Mouse (Mus musculus) intestine, embryonic 15.5 days (tissue): Measurements from ENCODE around the gene Rgl1. TPM values are rescaled to one million over a fixed set of nuclear protein-coding genes. Genes with fewer than 3 reads are reported as not detected.
A peak's percentile ranks its signal among the peaks of the same experiment; 100 is the strongest.

Experiments
- ATAC-seq: fragments of 200-750 bp; cut with Nextera tagmentation; 2 replicates; pipeline ENCODE4 v1.8.0; 2017; ENCODE audit warnings: moderate TSS enrichment, moderate library complexity
- H3K27ac ChIP-seq: fragments of 300-500 bp; sonication (generic); 2 replicates; pipeline ENCODE4 v1.5.1; 2015; ENCODE audit warnings: mild to moderate bottlenecking, inconsistent platforms
- H3K27me3 ChIP-seq: fragments of 300-500 bp; sonication (generic); replicated peaks from 2 replicates; pipeline ENCODE4 v1.6.1; 2015; ENCODE audit warnings: inconsistent platforms
- H3K36me3 ChIP-seq: fragments of 300-500 bp; sonication (generic); 2 replicates; pipeline ENCODE4 v1.6.1; 2015; ENCODE audit warnings: inconsistent platforms
- H3K4me1 ChIP-seq: fragments of 300-500 bp; sonication (generic); replicated peaks from 2 replicates; pipeline ENCODE4 v1.6.1; 2015; ENCODE audit warnings: inconsistent platforms
- H3K4me2 ChIP-seq: fragments of 300-500 bp; sonication (generic); replicated peaks from 2 replicates; pipeline ENCODE4 v1.6.1; 2015; ENCODE audit warnings: mild to moderate bottlenecking, inconsistent platforms
- H3K4me3 ChIP-seq: fragments of 300-500 bp; sonication (generic); replicated peaks from 2 replicates; pipeline ENCODE4 v1.5.1; 2015; ENCODE audit warnings: inconsistent platforms
- H3K9ac ChIP-seq: fragments of 300-500 bp; sonication (generic); 2 replicates; pipeline ENCODE4 v1.6.1; 2015; ENCODE audit warnings: inconsistent platforms
- H3K9me3 ChIP-seq: fragments of 300-500 bp; sonication (generic); 2 replicates; pipeline ENCODE4 v1.6.1; 2016; ENCODE audit warnings: inconsistent platforms
- WGBS: fragments of 180-500 bp; shearing (Covaris S2); methylation state at CpG from one replicate; pipeline ENCODE4 v1.1.7; 2015; 5-methylcytosine and 5-hydroxymethylcytosine counted together
- polyA plus RNA-seq: library from polyadenylated mRNA; unstranded; fragments of >200 nt; fragmentation: Nextera tagmentation; extraction: Ambion mirVana; gene quantifications from 2 replicates; pipeline ENCODE4 v1.2.1, GENCODE M21; 2015

Gene Rgl1
- polyA plus RNA-seq, 1 experiment from 2014 or later = 44.8 TPM

DNA sequence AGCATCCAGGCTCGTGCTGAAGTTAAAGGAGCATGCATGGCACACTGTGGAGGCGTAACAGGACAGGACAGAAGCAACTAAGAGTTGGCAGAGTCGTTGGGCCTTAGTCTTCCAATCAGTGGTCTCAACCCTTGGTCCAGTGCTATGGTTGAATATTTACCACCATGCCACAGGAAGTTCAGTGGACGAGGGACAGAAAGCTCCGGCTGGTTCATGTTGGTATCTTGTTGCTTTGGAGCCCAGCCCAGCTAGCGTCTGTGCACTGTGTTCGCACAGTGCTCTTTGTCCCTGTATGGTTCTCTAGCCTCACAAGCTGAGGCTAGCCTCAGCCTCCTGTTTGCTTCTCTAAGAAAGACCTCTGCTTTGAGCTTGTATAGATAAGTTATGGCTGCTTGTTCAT lies 231.6 kb downstream of the Rgl1 start:
- H3K36me3 ChIP-seq = peaks cover 18% of the 10 kb centered on the region
- no peaks in the 10 kb centered on the region for H3K27me3 ChIP-seq
- no peak overlapping the region for H3K9ac ChIP-seq
- no peaks in the 10 kb centered on the region for H3K9me3 ChIP-seq
- H3K4me2 ChIP-seq = no peak overlapping the region
- no peaks in the 10 kb centered on the region for H3K4me1 ChIP-seq
- H3K27ac ChIP-seq = no peak overlapping the region
- 83% methylated on average over 7 of the region's 7 CpGs for WGBS
- no peak overlapping the region for H3K4me3 ChIP-seq
- no peak for ATAC-seq

DNA sequence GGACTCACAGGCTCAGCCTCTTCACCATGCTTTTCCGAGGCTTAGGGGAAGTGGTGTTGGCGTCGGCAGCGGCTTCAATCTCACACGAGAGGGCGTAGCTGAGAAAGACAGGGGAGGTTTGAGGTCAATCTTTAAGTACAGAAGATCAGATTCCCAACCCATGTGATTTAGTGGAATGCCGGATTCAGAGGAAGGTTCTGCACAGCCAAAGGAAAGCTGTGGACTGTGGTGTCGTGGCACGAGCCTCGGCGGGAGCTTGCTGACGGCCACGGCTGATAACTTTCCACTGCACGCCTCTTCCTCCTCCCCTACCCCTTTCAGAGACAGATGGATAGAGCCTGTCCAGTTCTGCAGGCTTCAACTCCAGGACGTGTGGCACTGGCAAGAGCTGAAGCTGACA lies 234.7 kb downstream of the Rgl1 start:
- H3K4me2 ChIP-seq = no peak overlapping the region
- no peaks in the 10 kb centered on the region for H3K27me3 ChIP-seq
- H3K36me3 ChIP-seq = peaks cover 22% of the 10 kb centered on the region
- H3K4me3 ChIP-seq = no peak overlapping the region
- H3K4me1 ChIP-seq = peaks cover 3% of the 10 kb centered on the region; the same call in 1 of the 2 replicates
- 0 out of 2 replicates have a peak, but pooled peaks have one; percentile 9 for ATAC-seq
- H3K27ac ChIP-seq = no peak overlapping the region
- H3K9ac ChIP-seq = no peak overlapping the region
- WGBS = 45% methylated on average over 15 of the region's 15 CpGs
- H3K9me3 ChIP-seq = no peaks in the 10 kb centered on the region

DNA sequence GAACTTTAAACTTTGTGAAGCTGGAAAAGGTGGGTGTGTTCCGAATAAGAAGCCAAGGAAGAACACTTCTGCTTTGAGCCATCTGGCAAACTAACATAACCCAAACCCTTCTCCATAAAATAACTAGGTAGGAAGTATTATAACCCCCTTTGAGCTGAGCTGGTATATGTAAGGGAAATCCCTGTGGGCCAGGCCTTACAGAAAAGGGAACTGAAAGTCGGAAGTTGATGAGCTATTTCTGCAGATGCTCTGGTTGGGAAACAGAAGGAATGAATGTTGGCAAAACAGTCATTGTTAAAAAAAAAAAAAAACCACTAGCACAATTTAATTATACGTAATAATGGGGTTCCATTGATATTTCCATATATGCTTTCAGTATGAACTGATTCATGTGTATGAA lies 237.4 kb downstream of the Rgl1 start:
- WGBS = 76% methylated on average over 3 of the region's 3 CpGs

DNA sequence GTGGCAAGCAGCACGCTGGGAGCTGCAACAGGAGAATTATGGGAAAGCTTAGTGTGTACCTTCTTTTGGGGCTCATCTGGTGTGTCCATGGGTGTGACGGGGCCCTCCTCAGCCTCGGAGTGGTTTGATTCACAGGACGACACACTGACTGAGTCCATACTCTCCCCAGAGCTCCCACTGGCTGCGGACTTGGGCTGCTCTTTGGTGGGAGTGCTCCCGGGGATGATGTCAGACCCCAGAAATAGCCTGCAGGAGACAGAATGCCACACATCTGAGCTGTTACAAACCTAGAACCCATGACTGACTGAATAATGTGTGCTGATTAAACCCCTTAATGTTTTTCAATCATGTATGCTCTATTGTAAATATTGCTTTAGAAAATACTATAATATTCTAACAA lies 237.9 kb downstream of the Rgl1 start:
- no peak for ATAC-seq
- H3K4me3 ChIP-seq = no peak overlapping the region
- 80% methylated on average over 6 of the region's 6 CpGs for WGBS
- no peaks in the 10 kb centered on the region for H3K27me3 ChIP-seq
- H3K9me3 ChIP-seq = no peaks in the 10 kb centered on the region
- H3K4me1 ChIP-seq = peaks cover 6% of the 10 kb centered on the region; the same call in 1 of the 2 replicates
- H3K36me3 ChIP-seq = peaks cover 25% of the 10 kb centered on the region
- H3K9ac ChIP-seq = no peak overlapping the region
- no peak overlapping the region for H3K27ac ChIP-seq
- H3K4me2 ChIP-seq = no peak overlapping the region

More for the DNA sequence above, 237.4 kb downstream of the Rgl1 start:
- Histone ChIP-seq H3K4me1 (peaks cover 6% of the 10 kb centered on the region; the same call in 1 of the 2 replicates), H3K9ac (no peak overlapping the region), H3K4me2 (no peak overlapping the region), H3K4me3 (no peak overlapping the region), H3K27me3 (no peaks in the 10 kb centered on the region), H3K27ac (no peak overlapping the region), H3K9me3 (no peaks in the 10 kb centered on the region), H3K36me3 (peaks cover 25% of the 10 kb centered on the region)
- no peak for ATAC-seq

DNA sequence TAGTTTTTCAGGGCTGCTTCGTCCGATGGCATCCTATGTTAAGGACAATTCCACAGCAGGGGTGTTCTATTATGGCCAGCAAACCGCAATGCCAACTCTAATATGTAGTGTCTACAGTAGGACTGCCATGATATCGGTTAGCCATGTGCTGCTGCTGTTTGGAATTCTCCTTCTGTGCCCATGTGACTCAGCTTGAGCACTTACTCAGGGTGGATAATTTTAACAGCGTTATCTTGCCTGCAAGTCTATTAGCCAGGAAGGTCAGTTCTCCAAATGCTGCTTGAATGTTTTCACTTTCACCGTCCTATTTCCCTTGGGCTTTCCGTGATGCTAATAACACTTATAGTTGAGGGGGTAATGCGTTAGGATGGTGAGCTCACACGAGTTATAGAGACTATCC lies 240.0 kb downstream of the Rgl1 start:
- H3K4me1 ChIP-seq = peaks cover 6% of the 10 kb centered on the region; the same call in 1 of the 2 replicates
- H3K27ac ChIP-seq = no peak overlapping the region
- ATAC-seq = no peak
- H3K9me3 ChIP-seq = no peaks in the 10 kb centered on the region
- peaks cover 27% of the 10 kb centered on the region for H3K36me3 ChIP-seq
- H3K9ac ChIP-seq = no peak overlapping the region
- H3K27me3 ChIP-seq = no peaks in the 10 kb centered on the region
- H3K4me2 ChIP-seq = no peak overlapping the region
- WGBS = 83% methylated on average over 9 of the region's 9 CpGs
- H3K4me3 ChIP-seq = no peak overlapping the region

DNA sequence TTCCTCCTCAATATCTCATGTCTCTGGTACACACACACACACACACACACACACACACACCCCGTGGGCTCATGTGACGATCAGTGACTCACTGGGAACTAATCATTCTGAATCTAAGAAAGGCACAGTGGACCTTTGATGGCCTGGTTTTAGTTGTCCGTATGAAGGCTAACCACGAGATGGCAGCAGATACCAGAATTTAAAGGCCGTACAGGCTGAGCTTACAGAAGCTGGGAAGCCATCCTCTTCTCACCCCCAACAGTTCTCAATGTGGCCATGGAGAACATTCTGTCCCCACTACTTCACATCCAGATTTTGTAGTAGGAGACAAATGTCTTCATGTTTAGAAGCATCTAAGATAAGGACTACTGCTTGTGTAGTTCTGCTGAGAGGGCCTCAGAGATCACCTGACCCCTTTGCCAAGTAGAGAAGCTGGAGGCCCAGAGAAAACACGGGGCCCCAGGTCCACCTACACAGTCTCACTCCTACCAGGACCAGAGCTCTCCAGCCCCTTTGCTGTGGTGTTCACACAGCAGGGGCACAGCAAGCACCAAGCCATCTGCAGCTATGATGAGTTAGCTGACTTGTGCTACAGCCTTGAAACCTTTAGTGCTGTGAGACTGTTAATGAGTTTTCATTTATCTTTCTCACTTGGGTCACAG lies 241.0 kb downstream of the Rgl1 start:
- Histone ChIP-seq H3K4me2 (no peak overlapping the region), H3K36me3 (peaks cover 27% of the 10 kb centered on the region), H3K27ac (peak overlapping the region; percentile 44; the same call in 1 of the 2 replicates), H3K9ac (no peak overlapping the region), H3K27me3 (no peaks in the 10 kb centered on the region), H3K4me3 (no peak overlapping the region), H3K9me3 (no peaks in the 10 kb centered on the region), H3K4me1 (peaks cover 6% of the 10 kb centered on the region; the same call in 1 of the 2 replicates)
- WGBS = 18% methylated on average over 6 of the region's 6 CpGs
- peak; percentile 76 for ATAC-seq

DNA sequence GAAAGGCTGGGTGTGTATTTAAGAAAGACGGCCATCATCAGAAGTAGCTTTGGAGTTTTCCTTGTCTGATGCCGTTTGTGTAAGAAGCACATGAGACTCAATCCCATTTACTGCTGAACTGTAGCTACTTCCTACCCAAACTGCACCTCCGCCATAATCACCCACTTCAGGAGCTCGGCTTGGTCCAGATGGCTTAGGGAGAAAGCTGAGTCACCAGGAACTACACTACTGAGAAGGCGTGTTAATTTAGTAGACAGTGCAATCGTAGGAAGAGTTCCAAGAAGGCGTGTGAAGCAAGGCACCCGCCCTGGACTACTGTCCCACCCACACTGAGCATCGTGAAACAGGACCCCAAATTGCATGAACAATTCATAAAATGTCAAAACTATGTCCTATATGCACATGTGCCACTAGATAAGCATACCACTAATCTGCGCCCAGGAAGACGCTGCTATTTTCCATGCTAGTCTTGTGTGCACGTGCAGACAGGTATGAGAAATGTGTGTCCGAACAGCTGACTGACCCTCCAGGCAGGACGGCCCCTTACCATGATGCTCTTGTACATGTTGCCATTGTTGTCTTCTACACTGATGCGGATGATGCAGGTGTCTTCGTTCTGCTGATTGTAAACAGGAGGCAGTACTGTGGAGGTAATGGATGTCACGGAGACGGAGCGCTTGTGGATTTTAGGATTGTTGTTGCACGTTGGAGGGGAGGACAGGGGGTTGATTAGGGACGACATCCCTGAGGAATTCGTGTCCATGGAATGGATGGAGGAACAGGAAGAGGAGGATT lies 241.9 kb downstream of the Rgl1 start:
- ATAC-seq = no peak; the same call in 1 of the 2 replicates
- H3K9ac ChIP-seq = no peak overlapping the region
- peaks cover 6% of the 10 kb centered on the region; the same call in 1 of the 2 replicates for H3K4me1 ChIP-seq
- H3K9me3 ChIP-seq = no peaks in the 10 kb centered on the region
- no peak overlapping the region for H3K4me3 ChIP-seq
- no peaks in the 10 kb centered on the region for H3K27me3 ChIP-seq
- H3K27ac ChIP-seq = no peak overlapping the region
- 79% methylated on average over 22 of the region's 22 CpGs for WGBS
- H3K36me3 ChIP-seq = peaks cover 31% of the 10 kb centered on the region
- no peak overlapping the region; the same call in 1 of the 2 replicates for H3K4me2 ChIP-seq

DNA sequence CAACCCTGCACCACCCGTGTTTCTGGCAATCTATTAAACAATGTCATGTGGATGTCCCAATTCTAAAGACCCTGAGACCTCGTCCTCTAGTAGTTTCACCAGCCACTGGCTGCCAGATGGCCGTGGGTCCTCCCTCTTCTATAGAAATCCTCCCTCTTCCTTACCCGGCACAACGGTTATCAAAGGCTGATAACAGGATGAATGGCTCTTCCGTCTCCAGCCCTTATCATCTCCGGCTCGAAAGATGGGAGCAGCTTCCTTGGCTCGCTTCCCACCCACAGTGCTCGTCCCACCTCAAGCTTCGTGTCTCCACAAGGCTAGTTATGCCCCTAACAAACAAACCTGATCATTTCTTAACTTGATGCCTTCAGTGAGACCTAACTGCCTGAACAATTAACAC lies 242.9 kb downstream of the Rgl1 start:
- H3K36me3 ChIP-seq = peaks cover 33% of the 10 kb centered on the region
- H3K27me3 ChIP-seq = no peaks in the 10 kb centered on the region
- WGBS = 55% methylated on average over 11 of the region's 11 CpGs
- no peaks in the 10 kb centered on the region for H3K9me3 ChIP-seq
- H3K9ac ChIP-seq = no peak overlapping the region
- no peak for ATAC-seq
- H3K4me2 ChIP-seq = no peak overlapping the region
- H3K27ac ChIP-seq = no peak overlapping the region
- H3K4me1 ChIP-seq = peaks cover 6% of the 10 kb centered on the region; the same call in 1 of the 2 replicates
- no peak overlapping the region for H3K4me3 ChIP-seq

DNA sequence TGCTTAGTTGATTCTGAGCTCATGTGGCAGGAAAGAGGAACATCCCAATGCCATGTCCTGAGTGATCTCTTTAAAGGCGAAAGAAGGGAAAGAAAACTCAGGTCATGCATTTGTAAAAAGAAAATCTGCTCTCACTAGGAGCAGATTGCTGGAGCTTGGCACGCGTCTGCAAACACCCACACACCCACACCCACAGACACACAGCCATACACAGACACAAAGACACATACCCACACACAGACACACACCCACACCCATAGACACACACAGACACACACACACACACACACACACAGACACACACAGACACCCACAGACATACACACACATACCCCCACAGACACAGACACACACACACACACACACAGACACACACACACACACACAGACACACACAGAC lies 243.9 kb downstream of the Rgl1 start:
- ATAC-seq = no peak
- Histone ChIP-seq H3K4me3 (no peak overlapping the region), H3K27me3 (no peaks in the 10 kb centered on the region), H3K27ac (no peak overlapping the region), H3K4me2 (no peak overlapping the region), H3K4me1 (0 out of 2 replicates have a peak, but pooled peaks cover 3% of the 10 kb centered on the region), H3K36me3 (peaks cover 27% of the 10 kb centered on the region), H3K9me3 (no peaks in the 10 kb centered on the region), H3K9ac (no peak overlapping the region)
- WGBS = 88% methylated on average over 3 of the region's 3 CpGs

DNA sequence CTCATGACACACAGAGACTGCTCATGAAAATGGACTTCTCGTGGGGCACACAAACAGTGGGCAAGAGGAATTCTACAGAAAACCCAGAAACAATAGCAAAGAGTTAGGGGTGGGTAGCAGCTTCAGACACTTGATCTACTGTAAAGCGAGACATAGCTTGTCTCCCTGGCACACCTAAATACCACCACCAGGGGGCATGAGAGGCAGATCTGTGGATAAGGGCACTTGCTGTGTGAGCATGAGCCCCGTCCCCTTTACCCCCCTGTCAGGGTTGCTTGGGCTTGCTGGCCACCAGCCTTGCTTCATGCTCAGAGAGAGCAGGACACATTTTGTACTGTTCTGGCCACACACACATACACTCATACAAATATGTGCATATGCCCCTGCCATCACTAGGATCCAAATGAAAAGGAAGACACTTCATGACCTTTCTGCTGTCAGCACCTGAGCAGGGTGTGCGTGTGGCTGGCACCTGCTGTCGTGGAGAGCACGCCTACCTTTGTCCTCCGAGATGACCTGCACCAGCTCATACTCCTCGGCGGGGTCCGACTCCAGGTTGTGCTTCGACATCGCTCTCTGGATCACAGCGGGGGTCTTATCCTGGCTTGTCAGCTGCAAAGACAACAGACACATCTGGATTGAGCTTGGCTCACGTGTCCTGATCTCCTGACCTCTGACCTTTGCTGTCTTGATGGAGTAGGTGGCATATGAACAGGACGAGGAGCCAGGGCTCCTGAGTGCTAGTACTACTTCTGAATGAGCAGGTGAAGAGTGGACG lies 245.2 kb downstream of the Rgl1 start:
- Histone ChIP-seq H3K27me3 (no peaks in the 10 kb centered on the region), H3K4me1 (0 out of 2 replicates have a peak, but pooled peaks cover 3% of the 10 kb centered on the region), H3K9ac (no peak overlapping the region), H3K9me3 (no peaks in the 10 kb centered on the region), H3K27ac (no peak overlapping the region), H3K4me3 (no peak overlapping the region), H3K36me3 (peaks cover 27% of the 10 kb centered on the region), H3K4me2 (no peak overlapping the region)
- ATAC-seq = no peak
- WGBS = 84% methylated on average over 16 of the region's 16 CpGs

DNA sequence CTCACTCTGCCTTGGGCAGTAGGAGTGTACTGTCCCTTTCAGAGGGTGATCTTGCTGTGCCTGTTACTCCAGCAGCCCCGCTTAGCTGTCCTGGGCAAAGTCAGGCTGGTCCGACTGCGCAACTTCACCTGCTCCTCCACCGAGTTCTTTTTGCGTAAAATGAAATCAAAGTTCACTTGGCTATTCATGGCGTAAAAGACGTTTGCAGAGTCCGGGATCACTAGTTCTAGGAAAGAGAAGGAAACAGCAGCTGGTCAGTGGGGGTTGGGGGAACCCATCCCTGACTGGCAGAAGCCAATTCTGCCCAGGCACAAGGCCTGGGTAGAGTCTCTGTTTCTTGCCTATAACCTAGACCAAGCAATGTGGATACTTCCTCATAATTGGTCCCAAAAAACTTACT lies 247.2 kb downstream of the Rgl1 start:
- Histone ChIP-seq H3K4me3 (no peak overlapping the region), H3K4me1 (no peaks in the 10 kb centered on the region), H3K4me2 (no peak overlapping the region), H3K36me3 (peaks cover 19% of the 10 kb centered on the region), H3K27ac (no peak overlapping the region), H3K9ac (no peak overlapping the region), H3K27me3 (no peaks in the 10 kb centered on the region), H3K9me3 (no peaks in the 10 kb centered on the region)
- WGBS = 81% methylated on average over 8 of the region's 8 CpGs
- ATAC-seq = no peak

DNA sequence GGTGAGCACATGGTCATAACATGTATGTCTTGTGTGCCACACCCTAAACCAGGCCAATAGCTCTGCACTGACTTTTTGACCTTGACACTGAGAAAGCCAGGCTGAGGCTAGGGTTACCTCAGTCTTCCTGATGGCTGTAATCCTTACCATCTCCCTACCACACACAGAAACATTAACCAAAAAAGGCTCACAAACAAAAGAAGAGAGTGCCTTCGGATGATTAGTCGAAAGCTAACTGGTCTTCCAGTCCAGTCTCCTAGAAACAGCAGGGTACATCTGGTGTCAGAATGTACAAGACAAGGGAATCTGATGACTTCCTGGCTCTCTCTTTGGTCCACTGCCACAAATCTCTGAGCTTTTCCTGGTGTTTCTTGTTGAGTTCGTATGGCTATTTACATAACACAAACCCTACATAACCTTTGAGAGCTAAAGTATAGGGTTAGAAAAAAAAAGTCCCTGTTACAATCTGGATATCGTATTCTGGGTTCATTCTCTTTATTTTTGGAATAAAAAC lies 249.0 kb downstream of the Rgl1 start:
- H3K9me3 ChIP-seq = no peaks in the 10 kb centered on the region
- no peaks in the 10 kb centered on the region for H3K27me3 ChIP-seq
- 0 out of 2 replicates have a peak, but pooled peaks have one; percentile 23 for ATAC-seq
- no peak overlapping the region for H3K9ac ChIP-seq
- 57% methylated on average over 4 of the region's 4 CpGs for WGBS
- H3K4me2 ChIP-seq = no peak overlapping the region
- H3K27ac ChIP-seq = no peak overlapping the region
- H3K4me3 ChIP-seq = no peak overlapping the region
- no peaks in the 10 kb centered on the region for H3K4me1 ChIP-seq
- peaks cover 19% of the 10 kb centered on the region for H3K36me3 ChIP-seq
